Mouse (Mus musculus) neural tube, embryonic 15.5 days (tissue): ENCODE measurements around the gene Arhgap42. TPM values are rescaled to one million over a fixed set of nuclear protein-coding genes. Genes with fewer than 3 reads are reported as not detected.

ENCODE experiments used
- ATAC-seq: fragments of 200-750 bp; cut with Nextera tagmentation; 2 replicates; pipeline ENCODE4 v1.8.0; 2017; ENCODE audit warnings: mild to moderate bottlenecking, moderate TSS enrichment, moderate library complexity; ENCODE audit not compliant: low FRiP score
- H3K27ac ChIP-seq: fragments of 300-500 bp; sonication (generic); replicated peaks from 2 replicates; pipeline ENCODE4 v1.5.1; 2015; ENCODE audit warnings: mild to moderate bottlenecking, inconsistent platforms
- H3K27me3 ChIP-seq: fragments of 300-500 bp; sonication (generic); replicated peaks from 2 replicates; pipeline ENCODE4 v1.6.1; 2015; ENCODE audit warnings: inconsistent platforms
- H3K36me3 ChIP-seq: fragments of 300-500 bp; sonication (generic); 2 replicates; pipeline ENCODE4 v1.6.1; 2015; ENCODE audit warnings: inconsistent platforms
- H3K4me1 ChIP-seq: fragments of 300-500 bp; sonication (generic); 2 replicates; pipeline ENCODE4 v1.6.1; 2015; ENCODE audit warnings: inconsistent platforms
- H3K4me2 ChIP-seq: fragments of 300-500 bp; sonication (generic); 2 replicates; pipeline ENCODE4 v1.6.1; 2015; ENCODE audit warnings: inconsistent platforms, mild to moderate bottlenecking, moderate library complexity
- H3K4me3 ChIP-seq: fragments of 300-500 bp; sonication (generic); replicated peaks from 2 replicates; pipeline ENCODE4 v1.5.1; 2015; ENCODE audit warnings: mild to moderate bottlenecking, inconsistent platforms
- H3K9ac ChIP-seq: fragments of 300-500 bp; sonication (generic); replicated peaks from 2 replicates; pipeline ENCODE4 v1.6.1; 2015; ENCODE audit warnings: mild to moderate bottlenecking, inconsistent platforms
- H3K9me3 ChIP-seq: fragments of 300-500 bp; sonication (generic); replicated peaks from 2 replicates; pipeline ENCODE4 v1.6.1; 2016; ENCODE audit warnings: inconsistent platforms
- WGBS: fragments of 180-500 bp; shearing (Covaris S2); methylation state at CpG from one replicate; pipeline ENCODE4 v1.1.7; 2015; ENCODE audit warnings: mixed read lengths; 5-methylcytosine and 5-hydroxymethylcytosine counted together
- polyA plus RNA-seq: library from polyadenylated mRNA; unstranded; fragments of >200 nt; fragmentation: Nextera tagmentation; extraction: Ambion mirVana; gene quantifications from 2 replicates; pipeline ENCODE4 v1.2.1, GENCODE M21; 2015

The Arhgap42 gene
- polyA plus RNA-seq, 1 experiment from 2014 or later: 17.0 TPM

- 0 out of 2 replicates have a peak, but pooled peaks cover 3% of the 10 kb centered on the region for H3K4me1 ChIP-seq
- H3K4me3 ChIP-seq: no peak overlapping the region
- H3K9me3 ChIP-seq: no peaks in the 10 kb centered on the region
- no peak overlapping the region for H3K9ac ChIP-seq
- no peak for ATAC-seq
- no peak overlapping the region for H3K4me2 ChIP-seq
- H3K27ac ChIP-seq: no peak overlapping the region
- H3K36me3 ChIP-seq: no peaks in the 10 kb centered on the region
- H3K27me3 ChIP-seq: no peaks in the 10 kb centered on the region
- WGBS: 83% methylated on average over 1 of the region's 1 CpGs
These were observed 65.8 kb downstream of the Arhgap42 start for GRCm38 (mm10) chr9:9173091-9173490.

- no peak for ATAC-seq
- H3K4me2 ChIP-seq: no peak overlapping the region
- WGBS: 59% methylated on average over 5 of the region's 5 CpGs
- no peak overlapping the region for H3K27ac ChIP-seq
- no peaks in the 10 kb centered on the region for H3K9me3 ChIP-seq
- no peaks in the 10 kb centered on the region for H3K36me3 ChIP-seq
- no peak overlapping the region for H3K9ac ChIP-seq
- 0 out of 2 replicates have a peak, but pooled peaks cover 3% of the 10 kb centered on the region for H3K4me1 ChIP-seq
- H3K27me3 ChIP-seq: no peaks in the 10 kb centered on the region
- no peak overlapping the region for H3K4me3 ChIP-seq
These were observed 67.6 kb downstream of the Arhgap42 start for GRCm38 (mm10) chr9:9171146-9171816.

GRCm38 (mm10) chr9:9165641-9166063 lies 73.2 kb downstream of the Arhgap42 start:
- Histone ChIP-seq H3K9ac (no peak overlapping the region), H3K27me3 (no peaks in the 10 kb centered on the region), H3K9me3 (no peaks in the 10 kb centered on the region), H3K4me1 (no peaks in the 10 kb centered on the region), H3K36me3 (no peaks in the 10 kb centered on the region), H3K27ac (no peak overlapping the region), H3K4me2 (no peak overlapping the region), H3K4me3 (no peak overlapping the region)
- no peak for ATAC-seq
- 89% methylated on average over 4 of the region's 4 CpGs for WGBS

- WGBS: 26% methylated on average over 3 of the region's 3 CpGs
- no peak for ATAC-seq
These were observed 78.2 kb downstream of the Arhgap42 start for GRCm38 (mm10) chr9:9160736-9161135.

GRCm38 (mm10) chr9:9158241-9158640 lies 80.7 kb downstream of the Arhgap42 start:
- Histone ChIP-seq H3K4me1 (no peaks in the 10 kb centered on the region), H3K36me3 (no peaks in the 10 kb centered on the region), H3K9me3 (no peaks in the 10 kb centered on the region), H3K9ac (no peak overlapping the region), H3K4me3 (no peak overlapping the region), H3K27ac (no peak overlapping the region), H3K4me2 (no peak overlapping the region), H3K27me3 (no peaks in the 10 kb centered on the region)
- ATAC-seq: no peak
- 94% methylated on average over 3 of the region's 3 CpGs for WGBS

More at GRCm38 (mm10) chr9:9160736-9161135, 78.2 kb downstream of the Arhgap42 start:
- Histone ChIP-seq H3K36me3 (no peaks in the 10 kb centered on the region), H3K4me2 (no peak overlapping the region), H3K9ac (no peak overlapping the region), H3K27me3 (no peaks in the 10 kb centered on the region), H3K9me3 (no peaks in the 10 kb centered on the region), H3K27ac (no peak overlapping the region), H3K4me1 (no peaks in the 10 kb centered on the region), H3K4me3 (no peak overlapping the region)

- 63% methylated on average over 2 of the region's 2 CpGs for whole genome bisulfite sequencing
- Histone ChIP-seq H3K4me3 (no peak overlapping the region), H3K9me3 (no peaks in the 10 kb centered on the region), H3K4me1 (no peaks in the 10 kb centered on the region), H3K9ac (no peak overlapping the region), H3K4me2 (no peak overlapping the region), H3K27ac (no peak overlapping the region), H3K27me3 (no peaks in the 10 kb centered on the region), H3K36me3 (no peaks in the 10 kb centered on the region)
- ATAC-seq: no peak
These were observed 81.5 kb downstream of the Arhgap42 start for GRCm38 (mm10) chr9:9157425-9157824.

- Histone ChIP-seq H3K36me3 (no peaks in the 10 kb centered on the region), H3K4me3 (no peak overlapping the region), H3K27ac (no peak overlapping the region), H3K4me1 (no peaks in the 10 kb centered on the region), H3K27me3 (no peaks in the 10 kb centered on the region), H3K4me2 (no peak overlapping the region), H3K9me3 (no peaks in the 10 kb centered on the region), H3K9ac (no peak overlapping the region)
- 91% methylated on average over 3 of the region's 3 CpGs for WGBS
- ATAC-seq: no peak
These were observed 84.3 kb downstream of the Arhgap42 start for GRCm38 (mm10) chr9:9154636-9155035.

GRCm38 (mm10) chr9:9144301-9145121 lies 94.4 kb downstream of the Arhgap42 start:
- H3K4me2 ChIP-seq: no peak overlapping the region
- no peak overlapping the region for H3K27ac ChIP-seq
- no peaks in the 10 kb centered on the region for H3K36me3 ChIP-seq
- no peak overlapping the region for H3K9ac ChIP-seq
- H3K4me1 ChIP-seq: no peaks in the 10 kb centered on the region; the same call in 1 of the 2 replicates
- no peak for ATAC-seq
- H3K9me3 ChIP-seq: no peaks in the 10 kb centered on the region
- WGBS: 92% methylated on average over 7 of the region's 7 CpGs
- no peaks in the 10 kb centered on the region for H3K27me3 ChIP-seq
- no peak overlapping the region for H3K4me3 ChIP-seq

- no peak overlapping the region for H3K27ac ChIP-seq
- no peaks in the 10 kb centered on the region; the same call in 1 of the 2 replicates for H3K4me1 ChIP-seq
- H3K4me3 ChIP-seq: no peak overlapping the region
- H3K4me2 ChIP-seq: no peak overlapping the region
- H3K9me3 ChIP-seq: no peaks in the 10 kb centered on the region
- ATAC-seq: no peak
- no peaks in the 10 kb centered on the region for H3K27me3 ChIP-seq
- no peaks in the 10 kb centered on the region for H3K36me3 ChIP-seq
- 64% methylated on average over 5 of the region's 5 CpGs for WGBS
- no peak overlapping the region for H3K9ac ChIP-seq
These were observed 95.8 kb downstream of the Arhgap42 start for GRCm38 (mm10) chr9:9143102-9143501.

GRCm38 (mm10) chr9:9142561-9142960 lies 96.3 kb downstream of the Arhgap42 start:
- Histone ChIP-seq H3K4me1 (no peaks in the 10 kb centered on the region; the same call in 1 of the 2 replicates), H3K4me2 (no peak overlapping the region), H3K36me3 (no peaks in the 10 kb centered on the region), H3K4me3 (no peak overlapping the region), H3K9me3 (no peaks in the 10 kb centered on the region), H3K27ac (no peak overlapping the region), H3K9ac (no peak overlapping the region), H3K27me3 (no peaks in the 10 kb centered on the region)
- ATAC-seq: no peak
- 73% methylated on average over 7 of the region's 7 CpGs for WGBS

- no peak overlapping the region for H3K27ac ChIP-seq
- ATAC-seq: no peak
- H3K9me3 ChIP-seq: no peaks in the 10 kb centered on the region
- WGBS: 77% methylated on average over 1 of the region's 1 CpGs
- H3K4me2 ChIP-seq: no peak overlapping the region
- H3K27me3 ChIP-seq: no peaks in the 10 kb centered on the region
- H3K4me1 ChIP-seq: no peaks in the 10 kb centered on the region; the same call in 1 of the 2 replicates
- no peak overlapping the region for H3K9ac ChIP-seq
- no peaks in the 10 kb centered on the region for H3K36me3 ChIP-seq
- H3K4me3 ChIP-seq: no peak overlapping the region
These were observed 96.8 kb downstream of the Arhgap42 start for GRCm38 (mm10) chr9:9142144-9142543.
